Mouse (Mus musculus): Measurements from ENCODE around the gene Ap5z1. TPM values are rescaled to one million over a fixed set of nuclear protein-coding genes. Genes with fewer than 3 reads are reported as not detected.

The Ap5z1 gene
- polyA plus RNA-seq, 1 experiment from 2014 or later: 4.0 TPM

- TF ChIP-seq CTCF (IDR thresholded peaks at IDR 0.05; ENCODE audit: low read depth): no peak
- TF ChIP-seq EP300 (IDR thresholded peaks at IDR 0.05; ENCODE audit: low read depth): no peak
- peak; percentile 46 for DNase-seq
- H3K4me1 ChIP-seq (ENCODE audit: insufficient read depth): peaks cover 54% of the 10 kb centered on the region
Observed at GRCm38 (mm10) chr5:142441332-142442044, 22.3 kb upstream of the Ap5z1 start.

GRCm38 (mm10) chr5:142442045-142442440 is 21.7 kb upstream of the Ap5z1 start:
- WGBS (ENCODE audit: insufficient replicate concordance): 54% methylated on average over 7 of the region's 7 CpGs

More at GRCm38 (mm10) chr5:142441332-142442044, 22.3 kb upstream of the Ap5z1 start:
- Histone ChIP-seq H3K4me3 (ENCODE audit: low read depth, low read length) (peak overlapping the region; percentile 50), H3K9ac (replicated peaks) (peak overlapping the region; percentile 58), H3K9me3 (ENCODE audit: low read length) (no peaks in the 10 kb centered on the region), H3K36me3 (replicated peaks; ENCODE audit: insufficient read depth, low read length) (peaks cover 3% of the 10 kb centered on the region), H3K27me3 (ENCODE audit: insufficient read depth, low read length) (no peaks in the 10 kb centered on the region), H3K4me2 (ENCODE audit: low read depth, low read length) (peak overlapping the region; percentile 86), H3K27ac (ENCODE audit: low read depth) (peak overlapping the region; percentile 91)
- no peak for ATAC-seq
- WGBS (ENCODE audit: insufficient replicate concordance): 29% methylated on average over 22 of the region's 22 CpGs

DNA sequence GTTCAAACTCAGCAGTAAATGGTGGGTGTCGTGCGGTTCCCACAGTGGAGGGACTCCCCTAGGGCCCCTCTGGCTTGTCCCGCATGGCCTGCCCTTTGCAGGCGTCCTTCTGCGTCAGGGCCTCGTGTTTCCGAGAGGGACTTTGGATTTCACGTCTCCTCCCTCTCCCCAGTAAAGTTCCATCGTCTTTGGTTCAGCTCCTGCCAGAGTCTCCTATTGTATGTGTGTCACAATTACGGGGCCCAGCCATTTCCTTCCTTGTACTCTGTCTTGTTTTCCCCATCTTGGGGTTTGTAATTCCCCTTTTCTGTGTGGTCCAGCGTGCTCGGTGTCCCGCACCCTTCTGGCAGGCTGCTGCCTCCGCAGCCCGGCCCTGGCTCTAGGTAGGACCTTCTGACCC is 20.2 kb upstream of the Ap5z1 start:
- TF ChIP-seq EP300 (IDR thresholded peaks at IDR 0.05; ENCODE audit: low read depth) (no peak), CTCF (IDR thresholded peaks at IDR 0.05; ENCODE audit: low read depth) (no peak)
- peak; percentile 42 for DNase-seq
- no peak for ATAC-seq
- peak overlapping the region; percentile 23 for H3K27ac ChIP-seq (ENCODE audit: low read depth)
- WGBS (ENCODE audit: insufficient replicate concordance): 59% methylated on average over 15 of the region's 15 CpGs
- peaks cover 57% of the 10 kb centered on the region for H3K4me1 ChIP-seq (ENCODE audit: insufficient read depth)
- H3K36me3 ChIP-seq (replicated peaks; ENCODE audit: insufficient read depth, low read length): no peaks in the 10 kb centered on the region
- H3K9me3 ChIP-seq (ENCODE audit: low read length): no peaks in the 10 kb centered on the region
- no peak overlapping the region for H3K9ac ChIP-seq (replicated peaks)
- H3K27me3 ChIP-seq (ENCODE audit: insufficient read depth, low read length): no peaks in the 10 kb centered on the region
- peak overlapping the region; percentile 36; the same call in 1 of the 2 replicates for H3K4me2 ChIP-seq (ENCODE audit: low read depth, low read length)
- peak overlapping the region; percentile 50; the same call in 1 of the 2 replicates for H3K4me3 ChIP-seq (ENCODE audit: low read depth, low read length)

More at GRCm38 (mm10) chr5:142442045-142442440, 21.7 kb upstream of the Ap5z1 start:
- DNase-seq (no peak), ATAC-seq (no peak)
- peak overlapping the region; percentile 58 for H3K9ac ChIP-seq (replicated peaks)
- H3K36me3 ChIP-seq (replicated peaks; ENCODE audit: insufficient read depth, low read length): no peaks in the 10 kb centered on the region
- peak overlapping the region; percentile 91 for H3K27ac ChIP-seq (ENCODE audit: low read depth)
- peak overlapping the region; percentile 86 for H3K4me2 ChIP-seq (ENCODE audit: low read depth, low read length)
- peaks cover 54% of the 10 kb centered on the region for H3K4me1 ChIP-seq (ENCODE audit: insufficient read depth)
- H3K27me3 ChIP-seq (ENCODE audit: insufficient read depth, low read length): no peaks in the 10 kb centered on the region
- no peak for TF ChIP-seq CTCF (IDR thresholded peaks at IDR 0.05; ENCODE audit: low read depth)
- TF ChIP-seq EP300 (IDR thresholded peaks at IDR 0.05; ENCODE audit: low read depth): no peak
- H3K4me3 ChIP-seq (ENCODE audit: low read depth, low read length): peak overlapping the region; percentile 50; the same call in 1 of the 2 replicates
- H3K9me3 ChIP-seq (ENCODE audit: low read length): no peaks in the 10 kb centered on the region

DNA sequence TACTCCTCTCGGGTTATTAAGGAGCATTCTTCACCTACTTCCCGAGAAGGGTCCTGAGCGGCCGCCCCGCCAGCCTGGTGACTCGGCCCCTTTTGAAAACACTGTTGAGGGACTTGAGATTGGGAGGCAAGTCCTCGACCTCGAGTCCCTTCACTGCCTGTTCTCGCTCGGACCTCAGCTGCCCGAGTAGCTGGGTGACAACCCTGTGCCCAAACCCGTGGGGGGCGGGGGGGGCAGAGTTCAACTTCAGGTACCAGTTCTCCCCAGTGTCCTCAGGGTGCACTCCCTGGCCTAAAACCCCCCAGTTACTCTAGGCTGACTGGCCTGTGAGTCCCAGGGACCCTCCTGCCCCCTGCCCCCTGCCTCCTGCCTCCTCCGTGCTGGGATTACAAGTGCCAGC is 19.8 kb upstream of the Ap5z1 start:
- H3K9ac ChIP-seq (replicated peaks): no peak overlapping the region
- peaks cover 3% of the 10 kb centered on the region; the same call in 1 of the 2 replicates for H3K36me3 ChIP-seq (replicated peaks; ENCODE audit: insufficient read depth, low read length)
- no peaks in the 10 kb centered on the region for H3K27me3 ChIP-seq (ENCODE audit: insufficient read depth, low read length)
- no peak overlapping the region for H3K4me3 ChIP-seq (ENCODE audit: low read depth, low read length)
- peak overlapping the region; percentile 24; the same call in 1 of the 2 replicates for H3K4me2 ChIP-seq (ENCODE audit: low read depth, low read length)
- H3K4me1 ChIP-seq (ENCODE audit: insufficient read depth): peaks cover 52% of the 10 kb centered on the region
- H3K9me3 ChIP-seq (ENCODE audit: low read length): no peaks in the 10 kb centered on the region
- TF ChIP-seq CTCF (IDR thresholded peaks at IDR 0.05; ENCODE audit: low read depth): no peak
- TF ChIP-seq EP300 (IDR thresholded peaks at IDR 0.05; ENCODE audit: low read depth): no peak
- WGBS (ENCODE audit: insufficient replicate concordance): 61% methylated on average over 14 of the region's 14 CpGs
- peak overlapping the region; percentile 23 for H3K27ac ChIP-seq (ENCODE audit: low read depth)
- ATAC-seq (no peak), DNase-seq (no peak)

DNA sequence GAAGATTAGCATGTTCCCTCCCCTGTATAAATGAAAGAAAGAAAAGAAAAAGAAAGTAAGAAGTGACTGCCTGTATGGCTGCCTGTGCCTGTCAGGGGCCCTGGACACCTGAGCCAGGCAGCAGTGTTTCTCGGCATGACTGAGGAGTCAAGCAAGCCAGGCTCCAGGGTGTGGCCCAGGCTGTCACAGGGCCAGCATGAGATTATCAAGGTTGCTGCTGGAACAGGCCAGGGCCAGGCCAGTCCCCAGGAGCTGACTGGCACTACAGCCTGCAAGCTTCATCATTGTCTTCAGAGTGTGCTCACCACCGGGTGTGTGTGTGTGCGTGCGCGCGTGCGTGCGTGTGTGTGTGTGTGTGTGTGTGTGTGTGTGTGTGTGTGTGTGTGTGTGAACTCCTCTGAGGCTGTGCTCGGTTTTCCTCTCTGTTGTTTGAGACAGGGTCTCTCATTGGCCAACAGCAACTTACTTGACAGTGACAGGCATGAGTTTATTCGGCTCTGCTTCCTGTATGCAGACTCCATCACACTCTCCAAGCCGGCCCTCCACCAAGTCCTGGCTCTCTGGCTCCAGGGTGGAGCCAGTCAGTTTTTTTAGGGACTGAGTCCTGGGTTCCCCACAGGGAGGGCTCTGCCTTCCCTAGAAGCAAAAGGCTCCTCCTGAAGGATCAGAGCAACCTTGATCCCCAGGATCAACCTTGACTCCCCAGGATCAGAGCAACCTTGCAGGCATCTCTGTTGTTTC is 18.8 kb upstream of the Ap5z1 start:
- peaks cover 43% of the 10 kb centered on the region for H3K4me1 ChIP-seq (ENCODE audit: insufficient read depth)
- peak; percentile 10 for ATAC-seq
- 67% methylated on average over 11 of the region's 11 CpGs for WGBS (ENCODE audit: insufficient replicate concordance)

GRCm38 (mm10) chr5:142445709-142446108 is 18.0 kb upstream of the Ap5z1 start:
- H3K4me1 ChIP-seq (ENCODE audit: insufficient read depth): peaks cover 40% of the 10 kb centered on the region
- no peaks in the 10 kb centered on the region for H3K27me3 ChIP-seq (ENCODE audit: insufficient read depth, low read length)
- H3K27ac ChIP-seq (ENCODE audit: low read depth): peak overlapping the region; percentile 41; the same call in 1 of the 2 replicates
- H3K9me3 ChIP-seq (ENCODE audit: low read length): no peaks in the 10 kb centered on the region
- 51% methylated on average over 8 of the region's 8 CpGs for WGBS (ENCODE audit: insufficient replicate concordance)
- H3K9ac ChIP-seq (replicated peaks): no peak overlapping the region
- DNase-seq: no peak
- H3K36me3 ChIP-seq (replicated peaks; ENCODE audit: insufficient read depth, low read length): peaks cover 13% of the 10 kb centered on the region
- TF ChIP-seq CTCF (IDR thresholded peaks at IDR 0.05; ENCODE audit: low read depth) (no peak), EP300 (IDR thresholded peaks at IDR 0.05; ENCODE audit: low read depth) (no peak)
- H3K4me2 ChIP-seq (ENCODE audit: low read depth, low read length): no peak overlapping the region
- ATAC-seq: no peak
- no peak overlapping the region for H3K4me3 ChIP-seq (ENCODE audit: low read depth, low read length)

More for the DNA sequence above, 18.8 kb upstream of the Ap5z1 start:
- H3K27ac ChIP-seq (ENCODE audit: low read depth): peak overlapping the region; percentile 41
- TF ChIP-seq EP300 (IDR thresholded peaks at IDR 0.05; ENCODE audit: low read depth) (no peak), CTCF (IDR thresholded peaks at IDR 0.05; ENCODE audit: low read depth) (no peak)
- 0 out of 2 replicates have a peak overlapping the region, but pooled peaks have one; percentile 31 for H3K9ac ChIP-seq (replicated peaks)
- H3K4me2 ChIP-seq (ENCODE audit: low read depth, low read length): peak overlapping the region; percentile 24
- no peak overlapping the region for H3K4me3 ChIP-seq (ENCODE audit: low read depth, low read length)
- H3K27me3 ChIP-seq (ENCODE audit: insufficient read depth, low read length): no peaks in the 10 kb centered on the region
- DNase-seq: peak; percentile 62
- peaks cover 7% of the 10 kb centered on the region for H3K36me3 ChIP-seq (replicated peaks; ENCODE audit: insufficient read depth, low read length)
- H3K9me3 ChIP-seq (ENCODE audit: low read length): no peaks in the 10 kb centered on the region

Measured in liver, postnatal 0 days (tissue).